Mouse (Mus musculus) brain, embryonic 14.5 days (tissue): ENCODE measurements at regions not wholly inside any gene's neighbourhood (a gene's known extent, or its start where the extent isn't known, plus 50 kb on each side); places are given as distances from the start of the nearest gene placed in this dataset.

ENCODE experiments used
- CTCF ChIP-seq: fragments of 200-500 bp; IDR thresholded peaks from 2 replicates; pipeline ENCODE4 v1.5.1; 2012; ENCODE audit warnings: inconsistent platforms, mild to moderate bottlenecking, moderate library complexity, borderline replicate concordance; ENCODE audit not compliant: insufficient read depth, insufficient read length; ENCODE audit errors: extremely low read depth
- POLR2A ChIP-seq: fragments of 200-500 bp; IDR thresholded peaks from 2 replicates; pipeline ENCODE4 v1.6.1; 2012; ENCODE audit warnings: mild to moderate bottlenecking, inconsistent platforms, borderline replicate concordance; ENCODE audit not compliant: poor library complexity, insufficient read depth, insufficient read length, severe bottlenecking; ENCODE audit errors: extremely low read depth

- TF ChIP-seq POLR2A (no peak), CTCF (peak; percentile 5; the same call in 1 of the 2 replicates)
Observed at GRCm38 (mm10) chr3:80372436-80372835, 430.2 kb downstream of the Gria2 start.
